Mouse (Mus musculus): Measurements from ENCODE around the gene Mcidas. TPM values are rescaled to one million over a fixed set of nuclear protein-coding genes. Genes with fewer than 3 reads are reported as not detected.

Gene Mcidas
- polyA plus RNA-seq, 1 experiment from 2014 or later = 1.6 TPM

- H3K36me3 ChIP-seq = no peaks in the 10 kb centered on the region; the same call in 1 of the 2 replicates
- 0 out of 2 replicates have a peak, but pooled peaks cover 9% of the 10 kb centered on the region for H3K27me3 ChIP-seq
- WGBS = 6% methylated on average over 21 of the region's 21 CpGs
- H3K9me3 ChIP-seq = no peaks in the 10 kb centered on the region
- peak within 1 kb of the TSS; percentile 47 for H3K4me3 ChIP-seq
- H3K9ac ChIP-seq = peak within 1 kb of the TSS; percentile 65
- H3K27ac ChIP-seq = no peak within 1 kb of the TSS
- peaks cover 6% of the 10 kb centered on the region; the same call in 1 of the 2 replicates for H3K4me1 ChIP-seq (replicated peaks)
- H3K4me2 ChIP-seq = peak within 1 kb of the TSS; percentile 67
- peak; percentile 87 for ATAC-seq (ENCODE audit: low FRiP score)
Measured at GRCm38 (mm10) chr13:113046211-113046883, 52.7 kb downstream of the Mcidas start, which contains the start of gene Gpx8. Gpx8 (minus strand) TSS chr13:113046410.

GRCm38 (mm10) chr13:113047018-113047417 is 53.4 kb downstream of the Mcidas start:
- Histone ChIP-seq H3K9me3 (no peaks in the 10 kb centered on the region), H3K9ac (no peak overlapping the region), H3K4me2 (no peak overlapping the region), H3K27me3 (0 out of 2 replicates have a peak, but pooled peaks cover 9% of the 10 kb centered on the region), H3K27ac (no peak overlapping the region), H3K4me3 (no peak overlapping the region), H3K4me1 (replicated peaks) (peaks cover 6% of the 10 kb centered on the region; the same call in 1 of the 2 replicates), H3K36me3 (no peaks in the 10 kb centered on the region; the same call in 1 of the 2 replicates)
- peak; percentile 68 for ATAC-seq (ENCODE audit: low FRiP score)

- Histone ChIP-seq H3K4me1 (replicated peaks) (peaks cover 6% of the 10 kb centered on the region; the same call in 1 of the 2 replicates), H3K27me3 (0 out of 2 replicates have a peak, but pooled peaks cover 9% of the 10 kb centered on the region), H3K4me3 (no peak overlapping the region), H3K9me3 (no peaks in the 10 kb centered on the region), H3K36me3 (no peaks in the 10 kb centered on the region; the same call in 1 of the 2 replicates), H3K27ac (no peak overlapping the region), H3K9ac (no peak overlapping the region), H3K4me2 (no peak overlapping the region)
- ATAC-seq (ENCODE audit: low FRiP score) = no peak
- 83% methylated on average over 3 of the region's 3 CpGs for WGBS
Measured at GRCm38 (mm10) chr13:113047647-113048046, 54.0 kb downstream of the Mcidas start.

MicroRNA genes within 50 kb of the gene (microRNA counts, 519-probe panel; counts per million panel counts)
- microRNA mmu-miR-449a = 3,641 counts per million, percentile 51 among the panel's probes with 10 or more counts
- microRNA mmu-miR-449b = 51.3 counts per million
- 51.3 counts per million for microRNA mmu-miR-449c

Small RNA genes lying within 50 kb of the gene (microRNA-seq; reads per million reads assigned to microRNA genes)
- 6,318 reads per million, percentile 93 among the genes with 10 or more reads in this experiment for gene Mir449a
- gene Mir449b = 8.8 reads per million, percentile 22 among the genes with 10 or more reads in this experiment
- 7.4 reads per million, percentile 20 among the genes with 10 or more reads in this experiment for gene Mir449c

Other genes with a start within 250 kb of the Mcidas start
- 51.7 and 53.3 TPM in 2 replicates for gene Plpp1, start 193.1 kb upstream of the Mcidas start, polyA plus RNA-seq (2015; fragmentation: Nextera tagmentation; extraction: Ambion mirVana)
- gene Mtrex, start 66.4 kb upstream of the Mcidas start, polyA plus RNA-seq (2015; fragmentation: Nextera tagmentation; extraction: Ambion mirVana) = 65.7 and 66.8 TPM in 2 replicates
- 38.6 and 39.9 TPM in 2 replicates for gene Dhx29, start 66.4 kb upstream of the Mcidas start, polyA plus RNA-seq (2015; fragmentation: Nextera tagmentation; extraction: Ambion mirVana)
- gene Ccno, start 6.0 kb upstream of the Mcidas start, polyA plus RNA-seq (2015; fragmentation: Nextera tagmentation; extraction: Ambion mirVana) = 0.91 and 3.0 TPM in 2 replicates
- 0.35 and 0.86 TPM in 2 replicates for gene Cdc20b, start 41.3 kb downstream of the Mcidas start, polyA plus RNA-seq (2015; fragmentation: Nextera tagmentation; extraction: Ambion mirVana)
- gene Gpx8, start 52.6 kb downstream of the Mcidas start, polyA plus RNA-seq (2015; fragmentation: Nextera tagmentation; extraction: Ambion mirVana) = 78.5 and 78.6 TPM in 2 replicates
- not detected in 2 replicates for gene Gzma, start 107.1 kb downstream of the Mcidas start, polyA plus RNA-seq (2015; fragmentation: Nextera tagmentation; extraction: Ambion mirVana)
- gene Esm1, start 215.8 kb downstream of the Mcidas start, polyA plus RNA-seq (2015; fragmentation: Nextera tagmentation; extraction: Ambion mirVana) = 1.5 and 1.8 TPM in 2 replicates
- gene Gzmk, start 232.1 kb downstream of the Mcidas start, polyA plus RNA-seq (2015; fragmentation: Nextera tagmentation; extraction: Ambion mirVana) = not detected in 2 replicates